Mouse (Mus musculus) telencephalon, adult 2 months (tissue): ENCODE measurements around the gene Fry.

Experiments used
- DNase-seq: peaks from one replicate; pipeline ENCODE4 v3.0.0-alpha.2; 2011; ENCODE audit warnings: low read depth, low spot score

Fry gene

GRCm38 (mm10) chr5:150270468-150270867 lies 152.0 kb downstream of the Fry start:
- no peak for DNase-seq

GRCm38 (mm10) chr5:150272173-150272572 lies 153.7 kb downstream of the Fry start:
- DNase-seq = no peak

- DNase-seq = no peak
These were observed 156.9 kb downstream of the Fry start for GRCm38 (mm10) chr5:150275314-150275713.

GRCm38 (mm10) chr5:150276611-150277010 lies 158.2 kb downstream of the Fry start:
- DNase-seq = no peak

- DNase-seq = no peak
These were observed 160.9 kb downstream of the Fry start for GRCm38 (mm10) chr5:150279387-150279786.

- DNase-seq = no peak
These were observed 162.6 kb downstream of the Fry start for GRCm38 (mm10) chr5:150281084-150281483.

- DNase-seq = no peak
These were observed 163.6 kb downstream of the Fry start for GRCm38 (mm10) chr5:150282091-150282490.

- no peak for DNase-seq
These were observed 169.5 kb downstream of the Fry start for GRCm38 (mm10) chr5:150287949-150288348.

- DNase-seq = no peak
These were observed 171.2 kb downstream of the Fry start for GRCm38 (mm10) chr5:150289611-150290010.

- no peak for DNase-seq
These were observed 172.2 kb downstream of the Fry start for GRCm38 (mm10) chr5:150290494-150291199.

- DNase-seq = no peak
These were observed 172.8 kb downstream of the Fry start for GRCm38 (mm10) chr5:150291216-150291615.

GRCm38 (mm10) chr5:150292186-150292585 lies 173.7 kb downstream of the Fry start:
- DNase-seq = no peak

- no peak for DNase-seq
These were observed 175.9 kb downstream of the Fry start for GRCm38 (mm10) chr5:150294306-150294705.

GRCm38 (mm10) chr5:150295096-150295495 lies 176.7 kb downstream of the Fry start:
- no peak for DNase-seq

GRCm38 (mm10) chr5:150298969-150299368 lies 180.5 kb downstream of the Fry start:
- DNase-seq = no peak

- no peak for DNase-seq
These were observed 183.7 kb downstream of the Fry start for GRCm38 (mm10) chr5:150302123-150302522.

GRCm38 (mm10) chr5:150302996-150303395 lies 184.6 kb downstream of the Fry start:
- DNase-seq = no peak

GRCm38 (mm10) chr5:150306497-150306896 lies 188.1 kb downstream of the Fry start:
- DNase-seq = no peak

GRCm38 (mm10) chr5:150313229-150313628 lies 194.8 kb downstream of the Fry start:
- DNase-seq = no peak

GRCm38 (mm10) chr5:150314582-150314981 lies 196.1 kb downstream of the Fry start:
- no peak for DNase-seq

- DNase-seq = no peak
These were observed 207.0 kb downstream of the Fry start for GRCm38 (mm10) chr5:150325411-150325810.

GRCm38 (mm10) chr5:150328686-150329085 lies 210.2 kb downstream of the Fry start:
- DNase-seq = no peak

- no peak for DNase-seq
These were observed 213.4 kb downstream of the Fry start for GRCm38 (mm10) chr5:150331821-150332220.

GRCm38 (mm10) chr5:150332810-150333209 lies 214.4 kb downstream of the Fry start:
- no peak for DNase-seq
